Mouse (Mus musculus) frontal cortex, postnatal 25 days (tissue): ENCODE results near the gene Kif18b.

Experiments used
- DNase-seq, 2 experiments: peaks; one replicate each; pipeline ENCODE4 v3.0.0; 2022; ENCODE audit warnings: low spot score in 2 of 2

Gene Kif18b

GRCm38 (mm10) chr11:102880585-102881313 lies 44.2 kb downstream of the Kif18b start, which contains the start of the genes Eftud2 and Ccdc103:
Gene Eftud2, minus strand, starts transcription at chr11:102880985.
Gene Ccdc103, plus strand, starts transcription at chr11:102881204.
- peak; percentile 92 to 96 for DNase-seq

DNA sequence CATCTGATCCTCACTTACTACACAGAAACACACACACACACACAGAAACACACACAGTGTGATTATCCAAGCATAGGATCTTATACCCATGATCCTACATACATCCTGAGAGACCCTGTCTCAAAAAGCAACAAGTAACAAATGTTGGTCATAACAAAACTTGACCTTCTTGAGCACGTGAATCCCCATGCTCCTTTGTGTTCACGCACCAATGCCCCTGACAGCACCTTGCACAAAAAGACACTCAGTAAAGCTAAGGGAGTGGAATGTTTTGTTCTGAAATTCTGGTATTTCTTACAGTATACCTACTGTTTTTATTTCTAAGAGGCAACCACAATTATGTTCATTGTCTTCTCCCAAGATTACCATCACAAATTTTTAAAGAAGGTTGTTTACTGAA lies 45.4 kb downstream of the Kif18b start:
- DNase-seq = no peak

DNA sequence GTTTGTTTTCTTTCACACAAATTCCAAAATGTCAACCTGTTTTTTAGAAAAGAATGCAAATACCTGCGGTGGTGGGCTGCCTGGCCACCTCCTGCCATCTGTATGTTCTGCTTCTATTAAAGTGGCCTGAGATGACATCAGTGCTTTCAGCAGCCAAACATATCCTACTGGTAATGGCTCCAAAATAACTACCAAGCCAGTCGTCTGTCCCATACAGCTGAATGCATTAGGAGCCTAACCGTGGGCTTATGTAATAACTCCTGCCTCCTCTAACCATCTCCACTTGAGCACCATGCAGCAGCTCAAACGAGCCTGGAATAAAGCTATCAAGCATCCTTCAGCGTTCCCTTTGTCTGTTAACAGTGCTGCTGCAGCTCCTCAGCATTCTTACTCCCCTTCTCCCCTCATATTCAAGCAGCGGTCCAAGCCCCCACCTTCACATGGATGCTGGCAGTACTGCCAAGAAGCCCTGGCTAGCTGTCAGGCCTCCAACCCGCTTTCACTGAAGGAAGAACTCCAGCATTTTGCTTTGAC lies 50.1 kb downstream of the Kif18b start:
- DNase-seq = peak in 1 of 2 experiments; percentile 26

DNA sequence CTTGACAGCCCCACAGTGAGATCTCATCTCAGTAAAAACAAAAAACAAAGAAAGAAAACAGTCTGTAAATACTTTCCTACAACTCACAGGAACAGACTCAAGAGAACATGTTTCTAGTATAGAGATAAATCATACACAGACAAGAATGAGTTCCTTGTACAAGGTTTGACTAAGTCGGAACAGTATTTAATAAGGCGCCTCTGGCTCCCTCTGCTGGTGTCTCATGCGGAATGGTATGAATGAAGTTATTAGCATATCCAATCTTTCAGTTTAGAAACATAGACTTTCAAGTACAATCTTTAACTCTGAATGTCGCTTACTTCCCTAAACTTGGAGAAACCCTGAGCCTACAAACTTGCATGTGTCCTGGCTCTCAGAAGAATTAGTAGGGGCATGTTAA lies 60.7 kb downstream of the Kif18b start:
- DNase-seq = peak; percentile 59

GRCm38 (mm10) chr11:102859933-102860332 lies 65.0 kb downstream of the Kif18b start:
- peak in 1 of 2 experiments; percentile 14 for DNase-seq

DNA sequence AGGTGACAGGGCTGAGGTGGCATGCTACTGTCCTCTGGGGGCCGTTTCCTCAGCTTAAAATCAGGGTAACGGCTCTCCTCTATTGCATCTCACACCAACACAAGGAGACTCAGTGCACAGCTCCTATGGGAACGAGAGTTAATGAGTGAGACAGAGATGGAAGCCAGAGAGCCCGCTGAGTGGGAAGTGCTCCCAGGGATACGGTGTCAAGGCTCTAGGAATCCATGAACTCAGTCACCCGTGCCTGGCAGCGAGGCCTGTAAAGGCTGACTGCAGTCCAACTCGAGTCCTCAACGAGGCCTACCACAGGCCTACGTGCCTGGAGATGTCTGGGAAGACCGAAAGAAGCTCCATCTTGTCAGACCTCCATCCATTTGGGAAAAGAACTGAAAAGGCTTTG lies 66.0 kb downstream of the Kif18b start:
- DNase-seq = no peak

DNA sequence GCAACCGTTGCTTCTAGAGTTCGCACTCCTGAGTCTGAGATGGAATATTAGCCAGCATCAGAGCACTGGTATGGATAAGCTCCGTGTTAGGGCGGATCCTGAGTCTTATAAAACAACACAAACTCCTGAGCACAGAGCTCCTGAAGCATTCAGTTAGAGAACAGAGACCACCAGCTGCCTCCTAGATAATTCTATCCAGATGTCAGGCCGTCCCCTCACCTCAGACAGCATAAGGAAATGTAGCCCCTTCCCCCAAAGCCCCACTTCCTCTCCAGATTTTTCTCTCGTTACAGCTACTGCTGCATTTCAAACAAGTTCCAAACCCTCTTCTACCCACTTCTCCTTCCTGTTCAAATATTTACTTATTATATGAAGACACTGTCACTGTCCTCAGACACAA lies 69.0 kb downstream of the Kif18b start:
- no peak for DNase-seq
